Mouse (Mus musculus): ENCODE data around the gene Tmem185b.
A peak's percentile ranks its signal among the peaks of the same experiment; 100 is the strongest.

DNA sequence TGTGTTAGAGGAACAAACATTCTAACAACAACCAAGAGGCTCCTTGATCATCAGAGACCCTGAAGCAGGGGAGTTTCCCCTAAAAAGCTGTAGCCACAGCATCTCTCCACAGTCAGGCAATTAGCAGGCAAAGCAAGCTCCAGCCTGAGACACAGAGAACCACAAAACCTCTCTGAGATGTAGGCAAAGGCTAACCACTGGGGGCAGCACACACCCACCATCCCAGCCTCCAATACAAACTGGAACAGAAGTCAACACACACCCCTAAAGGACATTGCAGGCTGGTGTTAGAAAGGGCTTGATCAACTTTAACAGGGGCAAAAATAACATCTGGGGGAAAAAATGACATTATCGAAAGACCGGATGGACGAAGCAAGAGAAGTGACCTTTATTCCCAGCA, 41.5 kb upstream of the Tmem185b start:
- TF ChIP-seq CTCF (IDR thresholded peaks at IDR 0.05; ENCODE audit: low read depth, low read length): peak; percentile 28; the same call in 1 of the 2 replicates
- TF ChIP-seq TAL1 (conservative IDR thresholded peaks at IDR 0.05; ENCODE audit: low read depth, low read length): no peak
- TF ChIP-seq GATA1 (IDR thresholded peaks at IDR 0.05; ENCODE audit: borderline replicate concordance, low read length): no peak
- no peak for TF ChIP-seq GATA2 (IDR thresholded peaks at IDR 0.05; ENCODE audit: borderline replicate concordance, low read depth, low read length)

Measured in G1E (cell line).